Mouse (Mus musculus) 3134 (cell line): ENCODE results near the gene Mrpl19.

ENCODE experiments used
- DNase-seq: peaks from one replicate; pipeline ENCODE4 v3.0.0-alpha.2; 2011; ENCODE audit warnings: low spot score; ENCODE audit not compliant: insufficient read length; ENCODE audit errors: extremely low read depth

Gene Mrpl19

GRCm38 (mm10) chr6:81965296-81966067 is at the start of gene Mrpl19:
TSS of gene Mrpl19 (minus strand) at chr6:81965958.
- peak; percentile 79 for DNase-seq

DNA sequence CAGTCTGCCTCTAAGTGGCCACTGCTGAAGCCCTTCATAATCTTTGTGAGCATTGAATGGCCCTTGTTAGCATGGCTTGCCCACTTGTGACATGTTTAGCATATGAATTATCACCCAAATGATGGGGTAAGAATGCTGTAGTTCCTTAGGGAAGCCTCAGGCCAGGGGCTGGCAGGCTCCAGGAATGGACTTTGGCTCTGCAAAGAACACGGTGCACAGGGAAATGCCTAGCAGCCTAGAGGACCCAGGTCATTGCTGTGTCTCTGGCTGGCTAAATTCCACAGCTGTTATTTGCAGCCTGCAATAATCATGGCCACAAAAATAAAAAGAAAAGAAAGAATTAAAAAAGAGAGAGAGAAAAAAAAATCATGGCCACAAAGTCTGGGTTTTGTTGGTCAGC is 46.6 kb upstream of the Mrpl19 start:
- no peak for DNase-seq

GRCm38 (mm10) chr6:81990049-81990810 is 24.5 kb upstream of the Mrpl19 start:
- DNase-seq, result no peak

DNA sequence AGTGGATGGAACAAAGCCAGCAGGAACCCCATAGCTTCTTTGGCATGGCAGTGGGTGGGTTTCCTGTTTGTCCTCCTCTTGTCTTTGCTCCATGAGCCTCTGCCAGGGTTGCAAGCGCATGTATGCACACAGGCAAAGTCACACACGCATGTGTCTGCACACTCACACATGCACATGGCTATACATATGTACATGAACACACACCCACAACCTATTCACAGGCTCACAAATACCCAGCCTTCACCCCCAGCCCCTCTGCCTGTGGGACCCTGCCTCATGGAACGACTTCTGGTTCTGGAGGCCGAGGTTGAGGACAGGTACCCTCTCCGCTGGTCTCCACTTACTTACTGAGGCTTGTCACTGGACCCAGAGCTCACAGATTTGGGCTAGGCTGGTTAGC is 22.6 kb upstream of the Mrpl19 start:
- DNase-seq, result no peak

- DNase-seq, result peak; percentile 20
Measured at GRCm38 (mm10) chr6:81987580-81987979, 21.8 kb upstream of the Mrpl19 start.

GRCm38 (mm10) chr6:81987010-81987409 is 21.3 kb upstream of the Mrpl19 start:
- DNase-seq, result peak; percentile 80

DNA sequence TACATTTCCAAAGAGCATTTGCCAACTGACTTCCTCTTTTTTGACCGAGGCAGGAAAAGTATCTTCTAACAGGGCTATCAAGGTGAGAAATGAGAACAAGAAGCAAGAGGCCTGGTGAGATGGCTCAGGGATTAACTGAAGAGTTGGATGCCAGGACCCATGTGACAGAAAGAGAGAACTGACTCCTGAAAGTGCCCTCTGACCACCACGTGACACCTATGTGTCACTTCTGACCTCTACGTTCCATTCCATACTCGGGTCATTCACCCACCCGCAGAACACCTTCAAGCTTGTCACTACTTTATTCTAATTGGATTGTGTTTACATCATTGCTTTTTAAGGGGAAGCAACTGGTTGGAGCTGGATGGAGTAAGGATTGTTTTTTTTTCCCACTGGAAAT is 20.8 kb upstream of the Mrpl19 start:
- DNase-seq, result no peak

DNA sequence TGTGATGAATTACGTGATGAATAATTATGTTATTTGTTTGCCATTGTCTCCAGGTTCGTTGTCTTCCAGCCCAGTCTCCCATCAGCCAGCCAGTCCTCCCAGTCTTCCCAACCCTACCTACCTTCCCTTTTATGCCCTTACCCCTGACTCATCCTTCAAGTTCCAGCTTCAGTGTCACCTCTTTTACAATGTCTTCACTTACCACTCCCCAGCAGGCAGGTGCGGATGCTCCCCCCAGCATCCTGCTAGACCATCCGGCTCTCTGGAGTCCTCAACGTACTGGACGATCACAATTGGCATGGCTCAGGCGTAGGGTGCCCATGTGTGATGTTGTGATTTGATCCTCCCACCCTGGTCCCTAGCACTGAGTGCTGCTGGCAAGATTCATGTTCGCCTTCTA is 20.4 kb upstream of the Mrpl19 start:
- no peak for DNase-seq

- no peak for DNase-seq
Measured at GRCm38 (mm10) chr6:81979286-81979685, 13.5 kb upstream of the Mrpl19 start.

- DNase-seq, result peak; percentile 23
Measured at GRCm38 (mm10) chr6:81975971-81976621, 10.3 kb upstream of the Mrpl19 start.

GRCm38 (mm10) chr6:81972595-81972994 is 6.8 kb upstream of the Mrpl19 start:
- DNase-seq, result no peak

- no peak for DNase-seq
Measured at GRCm38 (mm10) chr6:81971196-81971595, 5.4 kb upstream of the Mrpl19 start.

DNA sequence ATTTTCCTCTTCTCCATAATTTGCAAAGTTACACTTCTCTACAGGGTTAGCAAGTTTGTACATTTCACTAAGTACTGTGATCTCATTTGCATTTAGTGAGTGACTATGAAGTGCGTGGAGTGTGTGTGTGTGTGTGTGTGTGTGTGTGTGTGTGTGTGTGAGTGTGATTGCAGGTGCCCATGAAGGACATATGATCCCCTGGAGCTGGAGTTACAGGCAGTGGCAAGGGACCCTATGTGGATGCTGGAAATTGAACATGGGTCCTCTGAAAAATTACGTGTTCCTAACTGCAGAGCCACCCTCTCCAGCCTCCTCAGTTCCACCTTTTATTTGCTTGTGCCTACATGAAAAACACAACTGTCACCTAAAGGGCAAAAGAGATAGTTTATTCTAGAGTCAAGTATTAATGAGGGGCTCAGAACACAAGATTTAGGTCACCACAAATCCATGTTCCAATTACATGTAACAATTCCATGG is 348 bp upstream of the Mrpl19 start:
- no peak for DNase-seq

- no peak for DNase-seq
Measured at GRCm38 (mm10) chr6:81960284-81960683, 5.5 kb downstream of the Mrpl19 start.

DNA sequence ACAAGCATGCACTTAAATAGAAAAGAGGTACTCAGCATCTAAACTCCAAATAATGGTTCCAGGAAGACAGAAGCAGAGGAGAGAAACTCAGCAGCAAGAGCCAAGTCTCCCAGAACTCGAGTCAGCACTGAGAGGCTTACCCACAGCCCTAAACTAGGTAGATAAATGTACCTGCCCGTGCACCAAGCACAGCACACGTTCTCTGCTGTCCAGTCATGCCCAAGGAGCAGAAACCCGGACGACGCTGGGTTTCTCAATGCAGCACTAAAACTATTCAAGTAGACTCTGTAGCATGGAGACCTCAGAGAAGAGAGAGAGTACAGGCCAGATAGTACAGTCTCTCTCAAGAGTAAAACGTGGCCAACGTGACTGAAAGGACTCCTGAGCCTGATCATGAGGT is 5.9 kb downstream of the Mrpl19 start:
- no peak for DNase-seq

DNA sequence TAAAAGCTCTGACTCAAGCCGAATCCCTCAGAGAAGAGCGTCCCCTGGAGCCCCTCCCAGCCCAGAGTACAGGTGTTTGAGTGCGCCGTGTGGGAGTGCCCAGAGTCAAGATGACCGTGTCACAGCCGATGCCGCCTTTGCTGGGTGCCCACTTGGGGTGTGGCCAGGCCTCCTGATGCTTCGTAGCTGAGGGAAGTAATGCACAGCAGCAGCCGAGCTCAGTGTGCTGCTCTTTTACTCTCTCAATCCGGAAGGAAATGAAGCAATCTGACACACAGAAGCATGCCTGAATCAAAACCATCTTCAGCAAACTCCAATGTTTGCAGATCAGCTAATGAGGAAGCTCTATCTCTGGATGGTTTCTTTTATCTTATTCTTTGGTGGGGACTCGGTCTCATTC is 7.8 kb downstream of the Mrpl19 start:
- DNase-seq, result no peak

DNA sequence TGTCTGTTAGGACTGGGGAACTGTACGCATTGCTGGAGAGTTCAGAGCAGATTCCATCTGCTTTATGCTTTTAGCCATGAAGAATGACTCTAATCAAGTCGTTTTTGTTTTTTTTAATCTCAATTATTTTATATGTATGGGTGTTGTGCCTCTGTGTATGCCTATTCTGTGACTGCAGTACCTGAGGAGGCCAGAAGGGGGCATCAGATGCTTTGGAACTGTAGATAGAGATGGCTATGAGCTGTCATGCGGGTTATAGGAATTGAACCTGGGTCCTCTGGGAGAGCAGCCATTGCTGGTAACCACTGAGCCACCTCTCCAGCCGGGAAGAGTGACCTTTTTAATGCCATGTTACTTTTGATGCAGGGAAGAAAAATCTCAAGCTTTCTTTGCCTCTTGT is 9.4 kb downstream of the Mrpl19 start:
- no peak for DNase-seq

- no peak for DNase-seq
Measured at GRCm38 (mm10) chr6:81955133-81955532, 10.6 kb downstream of the Mrpl19 start.

- no peak for DNase-seq
Measured at GRCm38 (mm10) chr6:81946906-81947305, 18.9 kb downstream of the Mrpl19 start.

DNA sequence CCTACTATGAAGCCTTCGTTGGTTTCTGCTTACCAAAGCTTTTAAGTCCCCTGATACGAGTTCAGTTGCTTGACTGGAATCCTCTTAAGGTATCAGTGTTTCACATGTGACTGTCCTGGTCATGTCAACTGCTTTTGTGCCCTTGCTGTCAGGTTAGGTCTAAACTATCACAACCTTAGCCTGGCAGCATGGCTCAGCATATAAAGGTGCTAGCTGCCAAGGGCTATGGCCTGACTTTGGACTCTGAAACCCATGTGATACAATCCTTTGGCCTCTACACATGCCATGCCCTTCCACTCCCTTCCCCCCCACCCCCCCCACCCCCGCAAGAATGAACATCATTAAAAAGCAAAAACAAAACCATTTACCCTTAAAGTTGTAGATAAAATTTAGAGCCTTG is 21.3 kb downstream of the Mrpl19 start:
- no peak for DNase-seq

DNA sequence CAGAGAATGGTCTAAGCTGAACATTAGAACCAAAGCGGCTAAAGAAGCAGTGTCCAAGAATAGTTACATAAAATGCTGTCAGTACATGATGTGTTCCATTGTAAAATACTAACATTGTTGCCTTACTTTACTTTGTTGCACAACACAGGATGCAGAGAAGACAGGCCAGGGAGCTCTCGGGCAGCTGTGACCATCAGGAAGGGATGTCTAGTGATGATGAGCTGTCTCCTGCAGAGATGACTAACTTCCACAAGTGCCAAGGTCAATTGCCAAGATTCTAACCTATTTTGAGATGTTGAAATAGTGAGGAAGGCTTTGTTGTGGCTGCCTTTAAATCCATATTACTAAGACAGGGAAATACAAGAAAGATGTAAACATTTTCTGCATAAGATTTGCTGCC is 22.5 kb downstream of the Mrpl19 start:
- DNase-seq, result no peak
